Mouse (Mus musculus) hindbrain, embryonic 16.5 days (tissue): ENCODE data around the gene Use1. TPM values are rescaled to one million over a fixed set of nuclear protein-coding genes. Genes with fewer than 3 reads are reported as not detected.
A peak's percentile ranks its signal among the peaks of the same experiment; 100 is the strongest.

Source experiments
- ATAC-seq: fragments of 200-750 bp; cut with Nextera tagmentation; 2 replicates; pipeline ENCODE4 v1.8.0; 2017; ENCODE audit warnings: moderate TSS enrichment, moderate library complexity
- H3K27ac ChIP-seq: fragments of 300-500 bp; sonication (generic); 2 replicates; pipeline ENCODE4 v1.5.1; 2014; ENCODE audit warnings: low read depth, mild to moderate bottlenecking, control low read depth, low read length, moderate library complexity
- H3K27me3 ChIP-seq: fragments of 300-500 bp; sonication (generic); replicated peaks from 2 replicates; pipeline ENCODE4 v1.6.1; 2014; ENCODE audit warnings: low read length; ENCODE audit not compliant: control insufficient read depth, insufficient read depth
- H3K36me3 ChIP-seq: fragments of 300-500 bp; sonication (generic); 2 replicates; pipeline ENCODE4 v1.6.1; 2014; ENCODE audit warnings: mild to moderate bottlenecking, low read length, moderate library complexity, mixed read lengths; ENCODE audit not compliant: control insufficient read depth, insufficient read depth
- H3K4me1 ChIP-seq: fragments of 300-500 bp; sonication (generic); 2 replicates; pipeline ENCODE4 v1.6.1; 2014; ENCODE audit warnings: low read depth, low read length; ENCODE audit not compliant: control insufficient read depth, insufficient read depth
- H3K4me2 ChIP-seq: fragments of 300-500 bp; sonication (generic); 2 replicates; pipeline ENCODE4 v1.6.1; 2014; ENCODE audit warnings: mild to moderate bottlenecking, low read length, control low read depth, moderate library complexity
- H3K4me3 ChIP-seq: fragments of 300-500 bp; sonication (generic); 2 replicates; pipeline ENCODE4 v1.5.1; 2014; ENCODE audit warnings: mild to moderate bottlenecking, low read length, control low read depth, moderate library complexity
- H3K9ac ChIP-seq: fragments of 300-500 bp; sonication (generic); 2 replicates; pipeline ENCODE4 v1.6.1; 2014; ENCODE audit warnings: low read depth, mild to moderate bottlenecking, control low read depth, low read length, moderate library complexity
- H3K9me3 ChIP-seq: fragments of 300-500 bp; sonication (generic); 2 replicates; pipeline ENCODE4 v1.6.1; 2014; ENCODE audit warnings: mild to moderate bottlenecking, low read length, moderate library complexity; ENCODE audit not compliant: control insufficient read depth
- WGBS: fragments of 180-500 bp; shearing (Covaris S2); extraction: QIAGEN DNeasy Blood & Tissue Kit; methylation state at CpG from one replicate; pipeline ENCODE4 v1.1.7; 2014; 5-methylcytosine and 5-hydroxymethylcytosine counted together
- polyA plus RNA-seq: library from polyadenylated mRNA; unstranded; fragments of >200 nt; fragmentation: Nextera tagmentation; extraction: Ambion mirVana; gene quantifications from 2 replicates; pipeline ENCODE4 v1.2.1, GENCODE M21; 2015

Use1 gene
- polyA plus RNA-seq, 1 experiment from 2014 or later = 120 TPM

DNA sequence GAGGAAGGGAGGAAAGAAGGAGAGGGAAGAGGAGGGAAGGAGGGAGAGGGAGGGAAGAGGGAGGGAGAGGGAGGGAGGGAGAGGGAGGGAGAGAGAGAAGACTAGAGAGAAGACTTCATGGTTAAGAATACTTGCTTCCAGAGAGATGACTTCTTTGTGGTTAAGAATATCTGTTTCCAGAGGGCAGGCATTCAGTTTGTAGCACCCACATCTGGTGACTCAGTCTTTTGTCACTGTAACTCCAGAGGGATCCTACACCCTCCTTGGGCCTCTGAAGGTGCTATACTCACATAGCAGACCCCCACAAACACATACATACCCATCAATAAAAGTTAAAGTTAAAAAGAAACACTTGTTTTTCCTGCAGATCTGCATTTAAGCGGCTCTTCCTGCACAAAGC, 15.1 kb upstream of the Use1 start:
- H3K4me2 ChIP-seq = no peak overlapping the region
- peaks cover 70% of the 10 kb centered on the region for H3K36me3 ChIP-seq
- H3K9ac ChIP-seq = no peak overlapping the region
- no peaks in the 10 kb centered on the region for H3K27me3 ChIP-seq
- H3K4me3 ChIP-seq = no peak overlapping the region
- H3K27ac ChIP-seq = no peak overlapping the region
- no peaks in the 10 kb centered on the region for H3K9me3 ChIP-seq
- ATAC-seq = no peak
- 96% methylated on average over 1 of the region's 1 CpGs for whole genome bisulfite sequencing
- no peaks in the 10 kb centered on the region for H3K4me1 ChIP-seq

DNA sequence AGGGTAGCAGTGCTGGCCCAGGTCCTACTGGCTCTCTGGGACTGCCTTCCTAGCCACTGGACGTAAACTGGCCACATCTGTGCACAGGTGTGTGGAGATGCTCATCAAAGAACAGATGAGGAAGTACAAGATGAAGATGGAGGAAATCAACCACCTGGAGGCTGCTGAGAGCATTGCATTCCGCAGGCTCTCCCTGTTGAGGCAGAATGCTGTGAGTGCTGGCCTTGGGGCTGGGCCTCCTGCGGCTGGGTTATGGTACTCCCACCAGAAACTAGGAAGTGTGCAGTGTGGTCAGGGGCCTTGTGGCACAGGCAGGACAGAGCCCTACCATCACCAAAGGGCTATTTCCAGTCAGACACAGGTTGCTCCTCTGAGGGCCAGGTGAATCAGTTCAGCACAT, 8.6 kb upstream of the Use1 start:
- H3K4me3 ChIP-seq = no peak overlapping the region
- no peak for ATAC-seq
- no peaks in the 10 kb centered on the region for H3K27me3 ChIP-seq
- H3K4me2 ChIP-seq = no peak overlapping the region
- WGBS = 82% methylated on average over 3 of the region's 3 CpGs
- no peak overlapping the region for H3K27ac ChIP-seq
- no peaks in the 10 kb centered on the region for H3K9me3 ChIP-seq
- H3K36me3 ChIP-seq = peaks cover 50% of the 10 kb centered on the region
- H3K4me1 ChIP-seq = no peaks in the 10 kb centered on the region
- no peak overlapping the region for H3K9ac ChIP-seq

DNA sequence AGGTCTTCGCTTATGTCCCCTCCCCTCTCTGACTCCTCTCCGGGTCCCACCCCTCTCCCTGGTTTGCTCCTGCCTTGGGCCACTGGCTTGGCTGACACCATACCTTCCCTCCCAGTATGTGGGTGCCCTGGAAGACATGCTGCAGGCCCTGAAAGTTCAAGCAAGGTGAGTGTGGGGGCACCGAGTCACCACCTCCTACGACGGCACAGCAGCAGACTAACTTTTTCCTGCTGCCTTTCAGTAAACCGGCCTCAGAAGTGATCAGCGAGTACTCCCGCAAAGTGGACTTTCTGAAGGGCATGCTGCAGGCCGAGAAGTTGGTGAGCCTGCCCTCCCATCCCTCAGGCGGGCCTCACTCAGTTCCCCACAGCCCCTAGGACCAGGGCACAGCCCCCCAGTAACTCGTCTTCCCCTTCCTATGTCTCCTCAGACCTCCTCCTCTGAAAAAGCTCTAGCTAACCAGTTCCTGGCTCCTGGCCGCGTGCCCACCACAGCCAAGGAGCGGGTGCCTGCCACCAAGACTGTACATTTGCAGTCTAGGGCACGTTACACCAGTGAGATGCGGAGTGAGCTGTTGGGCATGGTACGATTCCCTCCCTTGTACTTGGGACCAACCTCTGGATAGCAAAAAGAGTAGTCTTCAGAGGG, 1.0 kb downstream of the Use1 start:
- WGBS = 47% methylated on average over 17 of the region's 17 CpGs
- ATAC-seq = no peak

DNA sequence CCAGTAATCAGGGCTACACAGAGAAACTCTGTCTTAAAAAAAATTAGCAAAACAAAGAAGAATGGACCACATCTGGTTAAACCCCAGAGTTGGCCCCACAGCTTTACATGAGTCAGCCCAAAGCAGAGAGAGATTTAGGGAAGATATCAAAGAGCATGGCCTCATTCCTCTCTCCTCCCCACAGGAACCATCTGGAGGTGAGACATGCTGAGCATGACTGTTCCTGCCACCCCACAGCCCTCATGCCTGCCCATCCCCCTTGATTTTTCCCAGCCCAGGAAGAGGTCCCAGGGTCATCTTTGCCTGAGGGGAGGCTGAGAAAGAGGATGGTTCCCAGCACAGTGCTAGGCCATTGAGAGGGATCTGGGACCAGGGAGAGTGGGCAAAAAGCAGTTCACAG, 1.7 kb downstream of the Use1 start:
- ATAC-seq = no peak
- no peaks in the 10 kb centered on the region for H3K9me3 ChIP-seq
- H3K4me2 ChIP-seq = no peak overlapping the region
- H3K27me3 ChIP-seq = no peaks in the 10 kb centered on the region
- no peak overlapping the region for H3K27ac ChIP-seq
- no peak overlapping the region for H3K4me3 ChIP-seq
- H3K36me3 ChIP-seq = peaks cover 9% of the 10 kb centered on the region
- H3K4me1 ChIP-seq = peaks cover 12% of the 10 kb centered on the region
- H3K9ac ChIP-seq = no peak overlapping the region

More for the DNA sequence above, 1.0 kb downstream of the Use1 start:
- no peaks in the 10 kb centered on the region for H3K27me3 ChIP-seq
- H3K27ac ChIP-seq = peak overlapping the region; percentile 94
- peaks cover 9% of the 10 kb centered on the region for H3K36me3 ChIP-seq
- peak overlapping the region; percentile 67 for H3K4me3 ChIP-seq
- H3K4me1 ChIP-seq = peaks cover 12% of the 10 kb centered on the region
- peak overlapping the region; percentile 78 for H3K9ac ChIP-seq
- H3K9me3 ChIP-seq = no peaks in the 10 kb centered on the region
- peak overlapping the region; percentile 68 for H3K4me2 ChIP-seq

DNA sequence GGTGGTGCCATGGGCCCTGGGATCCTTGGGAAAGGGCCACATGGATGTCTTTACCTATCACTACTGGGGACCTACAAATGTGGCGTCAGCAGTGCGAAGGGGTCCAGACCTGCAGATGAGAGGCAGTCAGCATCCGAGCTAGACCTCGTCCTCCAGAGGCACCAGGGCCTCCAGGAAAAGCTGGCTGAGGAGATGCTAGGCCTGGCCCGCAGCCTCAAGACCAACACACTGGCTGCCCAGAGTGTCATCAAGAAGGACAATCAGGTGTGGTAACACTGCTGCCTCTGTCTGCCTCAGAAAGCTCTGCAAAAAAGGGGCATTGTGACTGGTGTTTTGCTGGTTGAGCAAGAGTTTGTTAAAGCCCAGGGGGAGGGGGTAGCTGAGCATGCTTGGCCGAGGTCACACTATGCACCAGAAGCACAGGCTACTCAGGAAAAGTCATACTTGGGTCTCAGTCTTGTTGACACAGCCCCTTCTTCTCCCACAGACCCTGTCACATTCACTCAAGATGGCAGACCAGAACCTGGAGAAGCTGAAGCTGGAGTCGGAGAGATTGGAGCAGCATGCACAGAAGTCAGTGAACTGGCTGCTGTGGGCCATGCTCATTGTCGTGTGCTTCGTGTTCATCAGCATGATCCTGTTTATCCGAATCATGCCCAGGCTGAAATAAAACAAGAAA, 2.5 kb downstream of the Use1 start:
- no peak for ATAC-seq
- H3K27me3 ChIP-seq = no peaks in the 10 kb centered on the region
- H3K36me3 ChIP-seq = peaks cover 13% of the 10 kb centered on the region
- peaks cover 12% of the 10 kb centered on the region for H3K4me1 ChIP-seq
- H3K9ac ChIP-seq = no peak overlapping the region
- H3K9me3 ChIP-seq = no peaks in the 10 kb centered on the region
- 95% methylated on average over 10 of the region's 10 CpGs for WGBS
- H3K4me2 ChIP-seq = no peak overlapping the region
- no peak overlapping the region for H3K27ac ChIP-seq
- no peak overlapping the region for H3K4me3 ChIP-seq

DNA sequence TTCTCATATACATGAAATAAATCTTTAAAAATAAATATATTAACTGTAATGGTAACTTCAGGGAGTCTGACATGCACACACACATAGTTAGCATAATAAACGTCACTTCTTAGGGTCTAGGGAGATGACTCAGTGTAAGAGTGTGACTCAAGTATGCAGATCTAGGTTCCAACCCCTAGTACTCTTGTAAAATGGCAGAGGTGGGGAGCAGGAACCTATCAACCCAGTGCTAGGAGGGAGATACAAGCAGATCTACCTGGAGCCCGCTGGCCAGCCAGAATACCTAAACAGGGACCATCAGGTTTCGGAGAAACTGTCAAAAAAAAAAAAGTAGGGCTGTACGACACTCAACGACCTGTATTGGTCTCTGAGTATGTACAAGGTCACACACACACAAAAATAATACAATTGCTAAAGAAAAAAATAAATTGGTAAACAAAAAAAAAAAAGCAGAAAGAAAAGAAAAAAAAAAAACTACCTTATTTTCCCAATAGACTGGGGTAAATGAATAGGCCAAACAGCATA, 4.1 kb downstream of the Use1 start:
- H3K27ac ChIP-seq = peak overlapping the region; percentile 89; the same call in 1 of the 2 replicates
- ATAC-seq = no peak
- H3K4me3 ChIP-seq = peak overlapping the region; percentile 77
- peak overlapping the region; percentile 64 for H3K4me2 ChIP-seq
- WGBS = 23% methylated on average over 5 of the region's 5 CpGs
- no peaks in the 10 kb centered on the region for H3K27me3 ChIP-seq
- H3K4me1 ChIP-seq = peaks cover 16% of the 10 kb centered on the region
- peaks cover 19% of the 10 kb centered on the region for H3K36me3 ChIP-seq
- no peaks in the 10 kb centered on the region for H3K9me3 ChIP-seq
- peak overlapping the region; percentile 77; the same call in 1 of the 2 replicates for H3K9ac ChIP-seq

DNA sequence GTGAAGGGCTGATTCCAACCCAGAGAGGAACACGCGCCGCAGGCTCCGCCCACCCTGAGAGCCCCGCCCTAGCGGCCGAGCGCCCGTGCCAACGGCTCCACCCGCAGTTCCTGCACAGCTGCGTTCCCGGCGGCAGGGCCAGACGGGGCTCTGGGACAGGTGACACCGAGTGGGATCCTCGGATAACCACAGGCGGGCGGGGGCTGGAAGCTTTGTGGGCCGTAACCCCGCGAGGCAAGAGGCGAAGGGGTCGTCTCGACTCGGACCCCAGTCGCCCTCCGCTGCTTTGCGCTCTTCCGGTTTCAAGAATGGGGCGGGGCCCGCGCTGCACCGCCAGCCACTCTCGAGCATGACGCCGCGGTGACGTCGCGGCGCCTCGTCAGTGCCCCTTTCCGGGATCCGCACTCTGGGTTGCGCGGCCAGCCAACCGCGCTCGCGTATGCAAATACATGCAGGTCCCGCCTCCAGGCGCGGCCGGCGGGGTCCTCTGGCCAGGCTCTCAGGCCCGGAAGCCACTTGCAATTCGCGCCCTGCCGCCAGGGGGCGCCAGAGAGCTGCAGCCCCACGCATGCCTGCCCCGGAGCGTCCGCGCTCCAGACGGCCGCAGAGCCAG, 4.7 kb downstream of the Use1 start, which contains the start of gene Ocel1:
Gene Ocel1 (plus strand): TSS at position 63 of the 613 bp plus-strand sequence.
- under 1% methylated on average over 67 of the region's 68 CpGs for WGBS
- peaks cover 22% of the 10 kb centered on the region for H3K4me1 ChIP-seq
- peak; percentile 86 for ATAC-seq

DNA sequence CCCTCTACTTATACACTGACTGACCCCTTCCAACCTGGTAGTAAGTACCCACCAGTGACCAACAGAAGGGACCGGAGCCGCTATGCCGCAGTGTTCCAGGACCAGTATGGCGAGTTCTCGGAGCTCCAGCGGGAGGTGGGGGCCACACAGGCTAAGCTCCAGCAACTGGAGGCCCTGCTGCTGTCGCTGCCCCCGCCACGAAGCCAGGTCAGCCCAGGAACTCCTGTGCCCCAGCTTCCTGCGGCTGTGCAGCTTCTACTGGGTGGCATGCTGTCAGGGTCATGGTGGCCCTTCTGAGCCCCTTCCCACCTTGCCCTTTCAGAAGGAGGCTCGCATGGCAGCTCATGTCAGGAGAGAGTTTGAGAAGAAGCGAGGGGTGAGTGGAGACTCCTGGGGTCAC, 5.8 kb downstream of the Use1 start:
- H3K4me2 ChIP-seq = no peak overlapping the region
- H3K36me3 ChIP-seq = peaks cover 19% of the 10 kb centered on the region
- H3K9ac ChIP-seq = no peak overlapping the region
- H3K9me3 ChIP-seq = no peaks in the 10 kb centered on the region
- no peak for ATAC-seq
- 87% methylated on average over 12 of the region's 12 CpGs for WGBS
- H3K4me1 ChIP-seq = peaks cover 27% of the 10 kb centered on the region
- H3K4me3 ChIP-seq = no peak overlapping the region
- H3K27me3 ChIP-seq = no peaks in the 10 kb centered on the region
- no peak overlapping the region for H3K27ac ChIP-seq

More for the DNA sequence above, 4.7 kb downstream of the Use1 start, which contains the start of gene Ocel1:
- H3K27ac ChIP-seq = peak within 1 kb of the TSS; percentile 89
- no peaks in the 10 kb centered on the region for H3K9me3 ChIP-seq
- H3K36me3 ChIP-seq = peaks cover 19% of the 10 kb centered on the region
- no peaks in the 10 kb centered on the region for H3K27me3 ChIP-seq
- H3K4me3 ChIP-seq = peak within 1 kb of the TSS; percentile 77
- H3K4me2 ChIP-seq = peak within 1 kb of the TSS; percentile 64
- H3K9ac ChIP-seq = peak within 1 kb of the TSS; percentile 77

DNA sequence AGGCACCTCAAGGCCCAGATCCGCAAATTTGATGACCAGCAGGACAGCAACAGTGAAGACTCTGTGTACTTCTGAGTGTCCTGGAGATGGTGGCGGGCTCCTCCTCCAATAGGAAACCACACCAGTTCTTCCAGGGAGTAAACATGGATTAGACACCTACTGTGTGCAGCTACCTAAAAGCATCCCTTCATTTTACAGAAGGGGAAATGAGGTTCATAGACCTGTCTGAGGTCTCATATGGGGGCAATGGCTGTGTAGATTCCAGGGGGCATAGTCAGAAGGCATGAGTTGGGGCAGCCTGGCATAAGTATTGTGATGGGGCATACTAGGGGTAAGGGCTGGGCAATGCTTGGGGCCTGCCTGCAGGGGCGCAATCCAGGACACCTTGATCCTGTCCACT, 6.4 kb downstream of the Use1 start:
- Histone ChIP-seq H3K4me1 (peaks cover 23% of the 10 kb centered on the region), H3K27me3 (no peaks in the 10 kb centered on the region), H3K36me3 (peaks cover 21% of the 10 kb centered on the region), H3K4me3 (no peak overlapping the region), H3K4me2 (no peak overlapping the region), H3K27ac (no peak overlapping the region), H3K9me3 (no peaks in the 10 kb centered on the region), H3K9ac (no peak overlapping the region)
- WGBS = 97% methylated on average over 3 of the region's 3 CpGs
- no peak for ATAC-seq
